Mouse (Mus musculus) right cerebral cortex, postnatal 4 days (tissue): ENCODE measurements around the gene Nmu.

Experiments used
- DNase-seq: peaks from one replicate; pipeline ENCODE4 v3.0.0-alpha.2; 2022

Gene Nmu

GRCm38 (mm10) chr5:76308206-76308605 is 55.4 kb downstream of the Nmu start:
- no peak for DNase-seq

DNA sequence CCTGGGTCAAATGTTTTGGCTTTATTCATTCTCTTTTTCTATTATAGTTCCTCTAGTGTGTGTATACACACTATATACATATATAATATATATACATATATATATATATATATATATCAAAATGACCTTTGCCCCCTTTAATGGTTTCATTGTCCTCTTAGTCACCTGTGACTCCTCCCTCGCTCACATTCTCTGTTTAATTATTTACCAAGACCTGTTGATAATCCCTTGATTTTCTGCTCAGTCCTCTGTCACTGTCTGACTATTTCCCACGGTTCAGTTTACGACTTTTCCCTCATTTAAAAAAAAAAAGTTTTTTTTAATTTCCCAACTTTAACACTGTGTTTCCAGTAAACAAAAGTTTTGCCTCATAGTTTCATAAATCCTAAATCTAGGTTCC is 57.3 kb downstream of the Nmu start:
- DNase-seq = no peak

DNA sequence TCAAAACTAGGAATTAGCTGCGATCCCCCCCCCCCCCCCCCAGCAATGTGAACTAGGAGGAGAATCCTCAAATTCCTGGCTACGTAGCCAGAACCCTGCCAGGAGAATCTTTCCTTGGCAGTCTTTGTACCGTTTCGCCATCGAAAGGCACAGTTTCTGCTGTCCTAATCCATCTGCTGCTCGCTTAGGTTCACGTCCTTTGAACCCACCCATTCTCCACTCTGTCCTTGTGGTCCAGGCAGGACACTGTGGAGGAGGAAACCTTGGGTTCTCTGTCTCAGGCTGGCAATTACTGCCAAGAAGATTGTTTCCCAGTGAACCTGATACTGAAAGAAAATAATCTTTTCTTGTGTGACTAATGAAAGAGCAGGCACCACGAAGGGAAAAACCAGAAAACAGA is 58.0 kb downstream of the Nmu start:
- no peak for DNase-seq

GRCm38 (mm10) chr5:76304452-76305341 is 58.9 kb downstream of the Nmu start, which contains the start of gene Clock:
Gene Clock (minus strand): TSS chr5:76304792.
- DNase-seq = peak; percentile 91

DNA sequence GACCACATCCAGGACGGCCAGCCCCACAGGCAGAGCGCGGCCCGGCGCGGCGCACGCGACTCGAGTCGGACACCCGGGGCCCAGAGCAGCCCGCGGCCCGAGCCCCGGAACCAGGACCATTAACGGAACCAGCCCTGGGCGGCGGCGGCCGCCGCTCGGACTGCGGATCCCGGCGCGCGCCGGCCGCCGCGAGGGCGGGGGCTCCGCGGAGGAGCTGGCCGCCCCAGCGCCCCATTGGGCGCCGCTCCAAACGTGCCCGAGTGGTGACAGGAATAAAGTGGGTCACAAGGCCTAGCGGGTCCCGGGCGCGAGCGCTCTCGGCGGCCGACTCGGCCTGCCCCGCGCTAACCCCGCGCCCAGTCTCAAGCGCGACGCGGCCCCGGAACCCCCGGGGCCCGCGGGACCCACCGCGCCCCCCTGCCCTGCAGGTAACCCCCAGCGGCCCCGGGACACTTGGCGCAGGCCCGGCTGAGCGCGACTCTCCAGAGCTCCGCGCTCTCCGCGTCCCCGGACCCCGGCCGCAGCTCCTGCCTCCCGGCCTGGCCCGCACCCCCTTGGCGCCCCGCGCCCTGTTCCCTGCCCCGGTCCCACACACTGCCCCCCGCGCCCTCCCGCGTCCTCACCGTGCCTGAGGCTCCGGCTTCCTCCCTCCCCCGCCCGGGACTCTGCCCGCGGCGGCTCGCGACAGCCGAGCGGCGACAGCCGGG is 59.7 kb downstream of the Nmu start:
- peak; percentile 82 for DNase-seq

- no peak for DNase-seq
Observed at GRCm38 (mm10) chr5:76303379-76303744, 60.2 kb downstream of the Nmu start.

- DNase-seq = no peak
Observed at GRCm38 (mm10) chr5:76302009-76302408, 61.6 kb downstream of the Nmu start.

GRCm38 (mm10) chr5:76289234-76289691 is 74.3 kb downstream of the Nmu start:
- no peak for DNase-seq

GRCm38 (mm10) chr5:76288256-76288655 is 75.3 kb downstream of the Nmu start:
- DNase-seq = no peak

DNA sequence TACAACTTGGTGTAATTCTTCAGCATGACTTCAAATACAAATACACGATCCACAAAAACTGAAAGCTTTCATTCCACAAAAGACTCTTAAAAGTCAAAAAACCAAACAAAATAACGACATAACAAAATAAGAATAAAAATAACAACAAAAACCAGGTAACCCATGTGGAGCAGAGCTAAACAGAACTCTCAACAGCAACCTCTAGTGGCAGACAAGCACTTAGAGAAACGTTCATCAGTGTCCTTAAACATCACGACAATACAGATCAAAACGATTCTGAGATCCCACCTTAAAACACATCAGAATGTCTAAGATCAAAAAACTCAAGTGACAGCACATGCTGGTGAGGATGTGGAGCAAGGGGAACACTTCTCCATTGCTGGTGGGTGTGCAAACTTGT is 76.5 kb downstream of the Nmu start:
- DNase-seq = no peak

GRCm38 (mm10) chr5:76285699-76286098 is 77.9 kb downstream of the Nmu start:
- no peak for DNase-seq

DNA sequence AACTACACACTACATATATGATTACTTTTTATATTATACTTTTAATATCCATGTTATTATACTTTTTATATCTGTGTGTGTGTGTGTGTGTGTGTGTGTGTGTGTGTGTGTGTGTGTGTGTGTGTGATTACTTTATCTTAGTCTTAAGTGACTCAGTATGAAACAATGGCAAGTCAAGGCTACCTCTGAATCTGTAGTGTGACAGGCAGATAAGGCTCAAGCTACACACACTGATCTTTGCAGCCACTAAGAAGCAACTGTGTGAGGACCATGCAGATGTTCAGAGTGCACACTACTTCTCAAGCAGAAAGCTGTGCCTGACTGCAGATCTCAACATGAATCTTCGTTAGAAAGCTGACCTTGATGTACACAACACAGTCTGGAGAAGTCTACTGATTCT is 79.7 kb downstream of the Nmu start:
- no peak for DNase-seq
